Mouse (Mus musculus) heart, postnatal 0 days (tissue): ENCODE measurements at regions not wholly inside any gene's neighbourhood (a gene's known extent, or its start where the extent isn't known, plus 50 kb on each side); places are given as distances from the start of the nearest gene placed in this dataset.

ENCODE experiments used
- ATAC-seq: fragments of 200-750 bp; cut with Nextera tagmentation; 2 replicates; pipeline ENCODE4 v1.8.0; 2017; ENCODE audit warnings: low read depth, moderate number of reproducible peaks, moderate library complexity; ENCODE audit not compliant: insufficient read depth
- DNase-seq: peaks from one replicate; pipeline ENCODE4 v3.0.0-alpha.2; 2016; ENCODE audit warnings: low spot score
- H3K27ac ChIP-seq: fragments of 300-500 bp; sonication (generic); 2 replicates; pipeline ENCODE4 v1.5.1; 2014; ENCODE audit warnings: low read depth, mild to moderate bottlenecking
- H3K27me3 ChIP-seq: fragments of 300-500 bp; sonication (generic); 2 replicates; pipeline ENCODE4 v1.6.1; 2014; ENCODE audit warnings: low read length, mixed read lengths; ENCODE audit not compliant: control insufficient read depth, insufficient read depth
- H3K36me3 ChIP-seq: fragments of 300-500 bp; sonication (generic); replicated peaks from 2 replicates; pipeline ENCODE4 v1.6.1; 2014; ENCODE audit warnings: low read length, mixed read lengths; ENCODE audit not compliant: control insufficient read depth, insufficient read depth
- H3K4me1 ChIP-seq: fragments of 300-500 bp; sonication (generic); 2 replicates; pipeline ENCODE4 v1.6.1; 2014; ENCODE audit warnings: antibody characterized with exemption; ENCODE audit not compliant: control insufficient read depth, insufficient read depth
- H3K4me2 ChIP-seq: fragments of 300-500 bp; sonication (generic); 2 replicates; pipeline ENCODE4 v1.6.1; 2014; ENCODE audit warnings: low read depth, mild to moderate bottlenecking, low read length, moderate library complexity
- H3K4me3 ChIP-seq: fragments of 300-500 bp; sonication (generic); 2 replicates; pipeline ENCODE4 v1.5.1; 2014; ENCODE audit warnings: low read depth, low read length
- H3K9ac ChIP-seq: fragments of 300-500 bp; sonication (generic); replicated peaks from 2 replicates; pipeline ENCODE4 v1.6.1; 2014; ENCODE audit warnings: low read depth, low read length, mixed read lengths
- H3K9me3 ChIP-seq: fragments of 300-500 bp; sonication (generic); replicated peaks from 2 replicates; pipeline ENCODE4 v1.6.1; 2016; ENCODE audit warnings: low read length; ENCODE audit not compliant: control insufficient read depth
- CTCF ChIP-seq: IDR thresholded peaks from 2 replicates; pipeline ENCODE4 v1.5.1; 2016; ENCODE audit warnings: antibody characterized with exemption, control low read depth, low read depth
- EP300 ChIP-seq: IDR thresholded peaks from 2 replicates; pipeline ENCODE4 v1.6.1; 2016; ENCODE audit warnings: antibody characterized with exemption, low read depth
- WGBS: fragments of 180-500 bp; shearing (Covaris S2); extraction: QIAGEN DNeasy Blood & Tissue Kit; methylation state at CpG from one replicate; pipeline ENCODE4 v1.1.7; 2014; 5-methylcytosine and 5-hydroxymethylcytosine counted together

DNA sequence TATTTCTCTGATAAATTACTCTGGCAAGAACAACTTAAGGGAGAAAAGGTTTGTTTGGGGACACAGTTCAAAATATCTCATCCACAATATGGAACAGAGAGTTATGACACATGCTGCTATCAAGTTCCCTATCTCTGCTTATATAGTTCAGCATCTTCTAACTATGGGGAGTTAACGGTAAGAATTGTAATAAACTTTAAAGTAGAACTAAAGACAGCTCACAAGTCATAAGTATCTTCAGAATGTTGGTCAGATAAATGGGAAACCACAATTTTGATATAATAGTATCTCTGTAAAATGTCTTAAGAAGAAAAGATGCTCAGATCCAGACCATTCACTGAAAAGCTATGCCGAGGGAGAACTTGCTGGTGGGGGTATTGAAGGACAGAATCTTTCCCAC lies 138.5 kb upstream of the Mbnl1 start:
- no peaks in the 10 kb centered on the region for H3K27me3 ChIP-seq
- no peaks in the 10 kb centered on the region for H3K4me1 ChIP-seq
- no peak overlapping the region for H3K4me2 ChIP-seq
- no peaks in the 10 kb centered on the region for H3K9me3 ChIP-seq
- no peak overlapping the region for H3K4me3 ChIP-seq
- no peaks in the 10 kb centered on the region for H3K36me3 ChIP-seq
- no peak overlapping the region for H3K9ac ChIP-seq
- H3K27ac ChIP-seq: no peak overlapping the region
- WGBS: 80% methylated on average over 2 of the region's 2 CpGs
- no peak for TF ChIP-seq CTCF
- no peak for TF ChIP-seq EP300
- ATAC-seq (no peak), DNase-seq (no peak)

DNA sequence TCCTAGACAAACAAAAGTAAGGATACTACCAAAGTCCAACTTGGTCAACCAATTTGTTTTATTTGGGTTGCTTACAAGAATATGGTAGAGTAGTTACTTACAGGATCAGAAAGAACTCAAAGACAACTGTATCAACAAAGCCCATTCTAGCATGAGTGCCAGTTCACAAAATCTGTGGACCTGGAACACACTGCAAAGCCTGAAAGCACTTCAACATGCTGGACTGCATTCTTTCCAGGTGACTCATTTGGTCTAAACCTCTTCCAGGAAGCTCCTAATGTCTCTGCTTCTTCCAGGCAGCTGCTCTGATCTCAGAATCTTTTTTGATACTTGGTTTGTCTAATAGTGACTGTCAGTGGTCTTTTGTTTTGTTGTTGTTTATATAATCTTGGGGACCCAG lies 126.2 kb upstream of the Mbnl1 start:
- H3K9me3 ChIP-seq: no peaks in the 10 kb centered on the region; the same call in 1 of the 2 replicates
- DNase-seq (no peak), ATAC-seq (no peak)
- no peak overlapping the region for H3K4me3 ChIP-seq
- no peak overlapping the region for H3K27ac ChIP-seq
- no peaks in the 10 kb centered on the region for H3K36me3 ChIP-seq
- H3K4me2 ChIP-seq: no peak overlapping the region
- TF ChIP-seq EP300: no peak
- TF ChIP-seq CTCF: no peak
- H3K9ac ChIP-seq: no peak overlapping the region
- H3K4me1 ChIP-seq: no peaks in the 10 kb centered on the region; the same call in 1 of the 2 replicates
- H3K27me3 ChIP-seq: no peaks in the 10 kb centered on the region

DNA sequence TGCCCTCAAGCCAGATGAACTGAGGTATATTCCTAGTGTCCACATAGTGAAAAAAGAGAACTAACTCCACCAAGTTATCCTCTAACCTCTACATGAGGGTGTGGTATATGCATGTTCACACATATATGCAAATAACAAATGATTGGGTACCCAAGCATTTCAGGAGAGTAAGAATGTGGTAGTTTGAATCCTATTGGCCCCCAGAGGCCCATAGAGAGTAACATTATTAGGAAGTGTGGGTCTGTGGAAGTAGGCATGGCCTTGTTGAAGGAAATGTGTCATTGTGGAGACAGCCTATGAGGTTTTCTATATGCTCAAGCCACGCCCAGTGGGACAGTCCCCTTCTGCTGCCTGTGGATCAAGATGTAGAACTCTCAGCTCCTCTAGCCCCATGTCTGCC lies 125.6 kb upstream of the Mbnl1 start:
- H3K4me1 ChIP-seq: no peaks in the 10 kb centered on the region; the same call in 1 of the 2 replicates
- no peak overlapping the region for H3K27ac ChIP-seq
- H3K4me2 ChIP-seq: no peak overlapping the region
- no peak for ATAC-seq
- H3K36me3 ChIP-seq: no peaks in the 10 kb centered on the region
- no peaks in the 10 kb centered on the region; the same call in 1 of the 2 replicates for H3K9me3 ChIP-seq
- no peak overlapping the region for H3K9ac ChIP-seq
- DNase-seq: no peak
- 71% methylated on average over 1 of the region's 1 CpGs for WGBS
- TF ChIP-seq EP300: no peak
- no peak for TF ChIP-seq CTCF
- H3K27me3 ChIP-seq: no peaks in the 10 kb centered on the region
- H3K4me3 ChIP-seq: no peak overlapping the region

DNA sequence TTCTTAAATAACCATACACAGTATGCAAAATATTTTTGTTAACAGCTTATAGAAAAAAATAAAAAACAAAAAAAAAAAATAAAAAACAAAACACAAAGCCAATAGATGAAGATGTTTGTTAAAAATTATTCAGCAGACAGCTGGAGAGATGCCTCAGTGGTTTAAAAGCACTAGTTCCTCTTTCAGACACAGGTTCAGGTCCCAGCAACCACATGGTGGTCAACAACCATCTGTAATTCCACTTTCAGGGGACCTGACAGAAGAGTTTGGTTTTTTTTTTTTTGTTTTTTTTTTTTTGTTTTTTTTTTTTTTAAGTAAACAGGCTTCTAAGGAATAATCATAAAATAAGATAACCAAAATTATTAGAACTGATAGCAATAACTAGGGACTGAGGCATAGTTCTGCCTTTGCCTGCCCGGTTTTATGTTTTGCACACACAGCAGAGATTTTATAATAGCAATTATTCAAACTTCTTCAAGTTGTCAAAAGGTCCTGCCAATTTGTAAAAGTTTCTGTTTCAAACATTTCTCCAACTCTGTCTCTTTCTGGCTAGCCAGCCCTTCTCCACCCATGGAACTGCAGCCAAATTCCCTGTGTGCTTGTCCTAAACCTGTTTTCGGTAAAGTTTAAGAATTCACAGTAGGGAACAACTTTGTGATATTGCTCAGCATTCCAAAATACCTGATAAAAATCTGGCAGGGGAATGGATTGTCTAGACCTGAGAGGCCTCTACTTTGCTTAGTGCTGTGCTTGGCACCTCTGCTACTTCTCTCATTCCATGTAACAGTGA lies 101.3 kb upstream of the Mbnl1 start:
- DNase-seq: no peak
- Histone ChIP-seq H3K27ac (no peak overlapping the region), H3K4me2 (no peak overlapping the region), H3K36me3 (no peaks in the 10 kb centered on the region), H3K9me3 (no peaks in the 10 kb centered on the region), H3K4me1 (no peaks in the 10 kb centered on the region), H3K9ac (no peak overlapping the region), H3K4me3 (no peak overlapping the region), H3K27me3 (no peaks in the 10 kb centered on the region)
- 76% methylated on average over 2 of the region's 2 CpGs for WGBS
- TF ChIP-seq CTCF (no peak), EP300 (no peak)
- no peak for ATAC-seq

DNA sequence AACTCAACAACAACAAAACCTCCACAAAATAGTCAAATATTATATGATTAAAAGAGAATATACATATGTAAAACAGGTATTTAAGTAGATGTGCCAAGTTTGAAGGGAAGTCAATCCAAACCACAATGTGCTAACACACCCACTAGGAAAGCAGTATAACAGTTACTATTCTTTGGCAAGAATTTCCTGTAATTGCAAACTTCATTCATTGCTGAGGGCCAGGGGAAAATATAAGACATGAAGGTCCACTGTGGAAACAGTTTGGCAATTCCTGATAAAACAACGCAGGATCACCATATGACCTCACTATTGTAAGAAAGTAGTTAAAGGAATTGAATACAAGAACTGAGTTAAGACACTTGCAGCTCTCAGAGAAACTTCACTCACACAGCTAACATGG lies 99.0 kb upstream of the Mbnl1 start:
- no peaks in the 10 kb centered on the region for H3K27me3 ChIP-seq

DNA sequence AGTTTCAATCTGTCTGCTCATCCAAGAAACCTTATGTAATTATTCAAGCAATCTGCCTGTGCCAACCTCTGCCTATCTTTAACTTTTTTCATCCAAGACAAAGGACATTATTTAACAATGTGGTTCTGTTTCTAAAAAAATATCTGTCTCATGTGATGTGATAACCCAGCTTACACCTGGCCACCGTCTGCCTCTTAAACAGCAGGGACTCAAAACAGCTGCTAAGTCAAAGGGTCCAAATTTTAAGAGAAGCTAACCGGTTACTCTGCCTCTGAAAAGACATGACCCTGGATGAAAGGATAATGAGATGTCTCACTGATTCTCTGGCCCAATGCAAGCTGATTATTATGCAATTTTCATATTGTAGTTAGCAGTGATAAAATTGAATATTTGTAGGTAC lies 84.0 kb upstream of the Mbnl1 start:
- WGBS: 52% methylated on average over 2 of the region's 2 CpGs
- no peaks in the 10 kb centered on the region for H3K36me3 ChIP-seq

More for the DNA sequence above, 99.0 kb upstream of the Mbnl1 start:
- TF ChIP-seq CTCF: no peak
- TF ChIP-seq EP300: no peak
- Histone ChIP-seq H3K9ac (no peak overlapping the region), H3K27ac (no peak overlapping the region), H3K36me3 (no peaks in the 10 kb centered on the region), H3K4me1 (no peaks in the 10 kb centered on the region), H3K4me3 (no peak overlapping the region), H3K9me3 (no peaks in the 10 kb centered on the region), H3K4me2 (no peak overlapping the region)
- no peak for DNase-seq
- WGBS: 57% methylated on average over 1 of the region's 1 CpGs
- no peak for ATAC-seq

More for the DNA sequence above, 84.0 kb upstream of the Mbnl1 start:
- ATAC-seq (no peak), DNase-seq (no peak)
- Histone ChIP-seq H3K9me3 (no peaks in the 10 kb centered on the region), H3K9ac (no peak overlapping the region), H3K4me1 (no peaks in the 10 kb centered on the region), H3K27me3 (no peaks in the 10 kb centered on the region), H3K4me3 (no peak overlapping the region), H3K4me2 (no peak overlapping the region), H3K27ac (no peak overlapping the region)
- TF ChIP-seq EP300 (no peak), CTCF (no peak)
